Mouse (Mus musculus) lung, postnatal 0 days (tissue): ENCODE data around the gene Snap25. TPM values are rescaled to one million over a fixed set of nuclear protein-coding genes. Genes with fewer than 3 reads are reported as not detected.

Experiments used
- ATAC-seq: fragments of 200-750 bp; cut with Nextera tagmentation; 2 replicates; pipeline ENCODE4 v1.8.0; 2017; ENCODE audit warnings: moderate library complexity
- DNase-seq: peaks from one replicate; pipeline ENCODE4 v3.0.0-alpha.2; 2016; ENCODE audit warnings: low spot score
- H3K27ac ChIP-seq: fragments of 300-500 bp; sonication (generic); 2 replicates; pipeline ENCODE4 v1.5.1; 2014; ENCODE audit warnings: antibody characterized with exemption, mild to moderate bottlenecking, low read length, mixed read lengths
- H3K27me3 ChIP-seq: fragments of 300-500 bp; sonication (generic); replicated peaks from 2 replicates; pipeline ENCODE4 v1.6.1; 2014; ENCODE audit warnings: low read length, mixed read lengths; ENCODE audit not compliant: insufficient read depth
- H3K36me3 ChIP-seq: fragments of 300-500 bp; sonication (generic); 2 replicates; pipeline ENCODE4 v1.6.1; 2014; ENCODE audit warnings: low read length, mixed read lengths; ENCODE audit not compliant: insufficient read depth
- H3K4me1 ChIP-seq: fragments of 300-500 bp; sonication (generic); 2 replicates; pipeline ENCODE4 v1.6.1; 2014; ENCODE audit warnings: antibody characterized with exemption, low read depth, low read length, mixed read lengths; ENCODE audit not compliant: insufficient read depth
- H3K4me2 ChIP-seq: fragments of 300-500 bp; sonication (generic); replicated peaks from 2 replicates; pipeline ENCODE4 v1.6.1; 2014; ENCODE audit warnings: low read depth, mild to moderate bottlenecking, low read length, moderate library complexity, mixed read lengths
- H3K4me3 ChIP-seq: fragments of 300-500 bp; sonication (generic); 2 replicates; pipeline ENCODE4 v1.5.1; 2014; ENCODE audit warnings: low read depth, low read length
- H3K9ac ChIP-seq: fragments of 300-500 bp; sonication (generic); replicated peaks from 2 replicates; pipeline ENCODE4 v1.6.1; 2014; ENCODE audit warnings: low read depth, mild to moderate bottlenecking
- H3K9me3 ChIP-seq: fragments of 300-500 bp; sonication (generic); 2 replicates; pipeline ENCODE4 v1.6.1; 2016; ENCODE audit warnings: low read length, mixed read lengths
- CTCF ChIP-seq: IDR thresholded peaks from 2 replicates; pipeline ENCODE4 v1.5.1; 2016; ENCODE audit warnings: antibody characterized with exemption, mild to moderate bottlenecking
- EP300 ChIP-seq: IDR thresholded peaks from 2 replicates; pipeline ENCODE4 v1.6.1; 2016; ENCODE audit warnings: antibody characterized with exemption, mild to moderate bottlenecking, control low read depth
- WGBS: fragments of 180-500 bp; shearing (Covaris S2); extraction: QIAGEN DNeasy Blood & Tissue Kit; methylation state at CpG from one replicate; pipeline ENCODE4 v1.1.7; 2014; 5-methylcytosine and 5-hydroxymethylcytosine counted together
- polyA plus RNA-seq: library from polyadenylated mRNA; unstranded; fragments of >200 nt; fragmentation: Nextera tagmentation; extraction: Ambion mirVana; gene quantifications from 2 replicates; pipeline ENCODE4 v1.2.1, GENCODE M21; 2015

The Snap25 gene
- polyA plus RNA-seq, 1 experiment from 2014 or later: 0.24 TPM

DNA sequence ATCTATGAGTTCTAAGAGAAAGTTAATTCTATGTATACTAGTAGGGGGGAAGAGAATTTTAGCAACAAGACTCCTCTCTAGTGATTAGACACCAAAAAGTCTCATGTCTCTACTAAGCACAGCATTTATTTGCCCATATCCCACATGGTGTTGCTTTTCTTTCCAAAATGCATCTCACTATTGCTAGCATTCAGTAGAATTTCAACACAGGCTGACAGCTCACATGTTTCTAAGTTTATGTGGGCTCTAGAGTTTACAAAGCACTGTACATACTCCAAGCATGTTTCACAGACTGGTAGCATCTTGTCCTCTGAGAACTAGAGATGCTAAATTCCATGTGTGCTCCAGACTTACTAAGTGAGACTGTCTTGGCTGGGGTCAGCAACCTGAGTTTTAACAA, 87.8 kb downstream of the Snap25 start:
- H3K27me3 ChIP-seq: no peaks in the 10 kb centered on the region
- TF ChIP-seq CTCF (no peak), EP300 (no peak)
- no peak overlapping the region for H3K4me3 ChIP-seq
- H3K4me1 ChIP-seq: no peaks in the 10 kb centered on the region
- H3K36me3 ChIP-seq: no peaks in the 10 kb centered on the region
- no peak for ATAC-seq
- H3K27ac ChIP-seq: no peak overlapping the region
- no peak for DNase-seq
- no peak overlapping the region for H3K9ac ChIP-seq
- H3K4me2 ChIP-seq: no peak overlapping the region
- no peaks in the 10 kb centered on the region for H3K9me3 ChIP-seq

GRCm38 (mm10) chr2:136802076-136802475, 88.8 kb downstream of the Snap25 start:
- Histone ChIP-seq H3K9ac (no peak overlapping the region), H3K9me3 (no peaks in the 10 kb centered on the region), H3K27ac (no peak overlapping the region), H3K4me1 (no peaks in the 10 kb centered on the region), H3K27me3 (no peaks in the 10 kb centered on the region), H3K4me2 (no peak overlapping the region), H3K36me3 (no peaks in the 10 kb centered on the region), H3K4me3 (no peak overlapping the region)
- WGBS: 49% methylated on average over 3 of the region's 3 CpGs
- DNase-seq (no peak), ATAC-seq (no peak)
- TF ChIP-seq CTCF (no peak), EP300 (no peak)

DNA sequence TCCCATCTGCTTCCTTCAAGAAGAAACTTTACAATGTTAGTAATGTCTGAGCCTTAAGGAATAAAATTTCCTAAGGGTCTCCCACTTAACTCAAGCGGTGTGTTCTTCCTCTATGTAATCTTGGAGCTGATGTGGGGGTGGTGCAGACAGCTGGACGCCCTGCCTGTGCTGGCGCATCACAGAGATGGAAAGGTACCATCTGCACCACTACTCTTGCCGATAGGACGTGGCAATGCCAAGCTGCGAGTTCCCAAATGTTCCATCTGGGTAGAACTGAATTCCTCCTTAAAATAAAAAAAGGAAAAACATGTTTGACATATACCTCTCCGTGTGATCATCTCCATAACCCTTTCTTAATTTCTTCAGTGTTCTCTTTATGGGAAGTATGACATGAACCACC, 89.9 kb downstream of the Snap25 start:
- Histone ChIP-seq H3K9me3 (no peaks in the 10 kb centered on the region), H3K9ac (no peak overlapping the region), H3K4me2 (no peak overlapping the region), H3K27me3 (no peaks in the 10 kb centered on the region), H3K4me3 (no peak overlapping the region), H3K4me1 (no peaks in the 10 kb centered on the region), H3K36me3 (no peaks in the 10 kb centered on the region), H3K27ac (no peak overlapping the region)
- ATAC-seq (no peak), DNase-seq (no peak)
- TF ChIP-seq CTCF (no peak), EP300 (no peak)
- WGBS: 80% methylated on average over 7 of the region's 7 CpGs

GRCm38 (mm10) chr2:136807992-136808726, 94.9 kb downstream of the Snap25 start:
- TF ChIP-seq CTCF (no peak), EP300 (no peak)
- no peak overlapping the region for H3K9ac ChIP-seq
- H3K4me2 ChIP-seq: no peak overlapping the region
- 74% methylated on average over 8 of the region's 8 CpGs for WGBS
- no peaks in the 10 kb centered on the region for H3K9me3 ChIP-seq
- no peak for ATAC-seq
- H3K27me3 ChIP-seq: no peaks in the 10 kb centered on the region
- H3K27ac ChIP-seq: no peak overlapping the region
- no peak for DNase-seq
- H3K36me3 ChIP-seq: no peaks in the 10 kb centered on the region
- H3K4me1 ChIP-seq: no peaks in the 10 kb centered on the region
- no peak overlapping the region for H3K4me3 ChIP-seq

DNA sequence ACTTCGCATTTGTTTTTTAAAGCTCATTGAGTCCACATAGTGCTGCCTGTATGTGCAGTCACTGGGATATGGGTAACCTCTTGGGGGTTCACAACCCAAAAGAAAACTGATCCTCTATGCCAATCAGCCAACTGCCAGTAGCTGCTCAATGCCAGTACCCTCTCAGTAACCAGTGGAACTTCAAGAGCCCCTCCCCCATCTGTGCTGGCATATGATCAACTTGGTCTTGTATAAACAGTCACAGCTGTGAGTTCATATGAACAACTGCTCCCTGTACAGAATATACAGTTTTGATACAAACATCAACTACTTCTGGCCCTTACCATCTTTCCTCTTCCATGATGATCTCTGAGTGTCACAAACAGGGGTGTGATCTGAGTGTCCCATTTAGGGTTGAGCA, 98.1 kb downstream of the Snap25 start:
- ATAC-seq: no peak
- DNase-seq: no peak
- WGBS: 91% methylated on average over 1 of the region's 1 CpGs
- Histone ChIP-seq H3K9ac (no peak overlapping the region), H3K4me2 (no peak overlapping the region), H3K9me3 (no peaks in the 10 kb centered on the region), H3K36me3 (no peaks in the 10 kb centered on the region), H3K27me3 (no peaks in the 10 kb centered on the region), H3K4me1 (no peaks in the 10 kb centered on the region), H3K27ac (no peak overlapping the region), H3K4me3 (no peak overlapping the region)
- TF ChIP-seq CTCF (no peak), EP300 (no peak)

- H3K27ac ChIP-seq: no peak overlapping the region
- 79% methylated on average over 9 of the region's 9 CpGs for WGBS
- H3K4me3 ChIP-seq: no peak overlapping the region
- H3K36me3 ChIP-seq: no peaks in the 10 kb centered on the region
- TF ChIP-seq EP300: no peak
- TF ChIP-seq CTCF: no peak
- no peak overlapping the region for H3K4me2 ChIP-seq
- H3K27me3 ChIP-seq: no peaks in the 10 kb centered on the region
- DNase-seq: no peak
- no peaks in the 10 kb centered on the region for H3K9me3 ChIP-seq
- H3K4me1 ChIP-seq: no peaks in the 10 kb centered on the region
- no peak for ATAC-seq
- H3K9ac ChIP-seq: no peak overlapping the region
These were observed 103.6 kb downstream of the Snap25 start for GRCm38 (mm10) chr2:136816717-136817400.
